Mouse (Mus musculus) cerebellum, adult 18-20 months (tissue): ENCODE measurements around the gene Tmem259.

Experiments
- DNase-seq, 2 experiments: peaks; one replicate each; pipeline ENCODE4 v3.0.0; 2021

Gene Tmem259

DNA sequence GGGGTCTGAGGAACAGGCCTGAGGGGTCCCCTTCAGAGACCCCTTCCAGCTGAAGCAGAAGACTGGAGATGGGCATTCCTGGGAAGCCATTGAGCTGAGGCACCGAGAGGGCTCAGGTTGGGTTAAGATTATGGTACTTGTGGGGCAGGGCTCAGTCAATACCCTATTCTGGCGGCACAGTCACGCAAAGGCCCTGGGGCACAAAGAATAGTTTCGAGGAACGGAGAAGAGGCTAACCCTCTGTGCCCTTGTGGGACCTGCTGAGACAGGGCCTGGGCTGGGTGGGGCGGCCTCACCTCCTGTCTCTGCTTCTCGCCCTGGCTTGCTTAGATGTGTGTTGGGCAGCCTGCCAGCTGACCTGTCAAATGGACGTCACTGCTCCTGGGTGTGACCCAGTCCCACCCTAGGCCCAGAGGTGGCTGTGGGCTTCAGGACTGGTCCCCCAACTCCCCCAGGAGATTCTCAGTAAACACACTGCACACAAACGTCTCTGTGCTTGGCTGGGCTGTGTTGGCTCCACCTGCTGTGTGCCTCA lies 50.9 kb downstream of the Tmem259 start:
- peak; percentile 24 to 49 for DNase-seq

GRCm38 (mm10) chr10:79932736-79933135 lies 51.4 kb downstream of the Tmem259 start:
- peak; percentile 64 to 67 for DNase-seq

- DNase-seq = peak in 1 of 2 experiments; percentile 4
Observed at GRCm38 (mm10) chr10:79931797-79932196, 52.3 kb downstream of the Tmem259 start.

DNA sequence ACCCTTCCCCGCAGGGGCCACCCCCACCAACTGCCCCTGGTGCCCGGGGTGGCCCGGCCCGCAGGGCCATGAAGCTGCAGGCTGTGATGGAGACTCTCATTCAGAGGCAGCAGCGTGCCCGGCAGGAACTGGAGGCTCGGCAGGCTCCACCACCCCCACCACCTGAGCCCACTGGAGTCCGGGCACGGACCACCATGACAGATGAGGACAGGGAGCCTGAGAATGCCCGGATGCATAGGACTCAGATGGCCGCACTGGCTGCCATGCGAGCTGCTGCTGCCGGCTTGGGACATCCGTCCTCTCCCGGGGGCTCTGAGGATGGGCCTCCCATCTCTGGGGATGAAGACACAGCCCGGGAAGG lies 53.3 kb downstream of the Tmem259 start:
- DNase-seq = peak in 1 of 2 experiments; percentile 4

- DNase-seq = no peak
Observed at GRCm38 (mm10) chr10:79929967-79930825, 53.9 kb downstream of the Tmem259 start.

- DNase-seq = no peak
Observed at GRCm38 (mm10) chr10:79928907-79929701, 55.0 kb downstream of the Tmem259 start.

DNA sequence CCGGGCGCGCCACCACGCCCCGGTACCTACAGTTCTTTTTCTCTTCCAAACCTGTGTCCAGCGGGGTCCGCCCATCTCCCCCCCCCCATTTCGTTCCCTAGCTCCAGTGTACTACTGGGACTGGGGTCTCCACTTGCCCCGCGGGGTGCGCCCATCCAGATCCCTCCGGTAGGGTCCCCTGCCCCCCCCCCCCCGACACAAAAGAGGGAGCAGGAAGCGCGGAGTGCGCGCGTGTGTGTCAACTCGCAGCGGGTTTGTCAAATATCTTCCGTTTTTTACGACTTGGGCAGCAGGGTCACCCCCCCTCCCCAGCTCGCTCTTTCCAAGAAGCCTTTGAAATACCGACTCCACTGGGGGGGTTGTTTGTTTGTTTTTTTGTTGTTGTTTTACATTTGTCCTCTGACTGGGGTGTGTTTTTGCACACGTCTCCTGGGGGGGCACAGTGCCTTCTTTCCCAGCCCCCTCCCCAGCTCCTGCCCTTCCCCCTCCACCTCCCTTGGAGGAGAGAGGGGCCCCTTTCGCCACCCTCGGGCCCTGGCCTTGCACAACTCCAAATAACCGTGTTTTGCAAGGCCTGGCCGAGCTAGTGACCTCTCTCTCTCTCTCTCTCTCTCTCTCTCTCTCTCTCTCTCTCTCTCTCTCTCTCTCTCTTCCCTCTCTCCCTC lies 56.0 kb downstream of the Tmem259 start:
- peak in 1 of 2 experiments; percentile 40 for DNase-seq

DNA sequence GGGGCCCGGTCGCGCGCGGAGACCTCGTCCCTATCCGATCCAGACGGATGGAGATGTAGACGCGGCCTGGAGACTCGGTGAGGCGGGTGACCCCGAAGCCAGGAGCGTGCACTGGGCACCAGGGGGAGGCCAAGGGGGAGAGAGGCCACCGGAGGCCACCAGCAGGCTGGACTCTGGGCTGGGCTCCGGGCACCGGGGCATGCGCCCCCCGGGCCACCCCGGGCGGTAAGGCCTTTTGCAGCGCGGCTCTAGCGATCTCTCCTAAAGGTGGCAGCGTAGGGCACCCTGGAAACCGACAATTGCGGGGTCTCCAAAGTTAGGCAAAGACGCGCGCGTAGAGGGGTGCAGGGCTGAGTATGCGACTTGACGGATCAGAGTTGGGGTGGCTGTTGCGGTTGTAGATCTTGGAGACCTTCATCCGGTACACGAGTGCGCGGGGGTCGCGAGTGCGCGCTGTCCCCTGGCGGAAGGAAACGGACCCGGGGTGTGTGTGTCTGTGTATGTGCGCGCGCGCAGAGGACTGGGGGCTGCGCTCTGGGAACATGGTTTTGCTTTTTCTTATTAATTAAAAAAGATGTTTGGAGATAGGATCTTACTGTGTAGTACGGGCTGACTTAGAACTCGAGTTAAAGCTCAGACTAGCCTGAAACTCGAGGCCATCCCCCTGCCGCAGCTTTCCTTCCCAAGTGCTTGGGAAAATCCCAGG lies 56.7 kb downstream of the Tmem259 start:
- DNase-seq = peak; percentile 52 to 63

- DNase-seq = peak; percentile 90 to 93
Observed at GRCm38 (mm10) chr10:79926491-79927323, 57.4 kb downstream of the Tmem259 start, which contains the start of gene Arid3a. Arid3a (plus strand) TSS chr10:79927043.

- no peak for DNase-seq
Observed at GRCm38 (mm10) chr10:79925785-79926490, 58.2 kb downstream of the Tmem259 start.

DNA sequence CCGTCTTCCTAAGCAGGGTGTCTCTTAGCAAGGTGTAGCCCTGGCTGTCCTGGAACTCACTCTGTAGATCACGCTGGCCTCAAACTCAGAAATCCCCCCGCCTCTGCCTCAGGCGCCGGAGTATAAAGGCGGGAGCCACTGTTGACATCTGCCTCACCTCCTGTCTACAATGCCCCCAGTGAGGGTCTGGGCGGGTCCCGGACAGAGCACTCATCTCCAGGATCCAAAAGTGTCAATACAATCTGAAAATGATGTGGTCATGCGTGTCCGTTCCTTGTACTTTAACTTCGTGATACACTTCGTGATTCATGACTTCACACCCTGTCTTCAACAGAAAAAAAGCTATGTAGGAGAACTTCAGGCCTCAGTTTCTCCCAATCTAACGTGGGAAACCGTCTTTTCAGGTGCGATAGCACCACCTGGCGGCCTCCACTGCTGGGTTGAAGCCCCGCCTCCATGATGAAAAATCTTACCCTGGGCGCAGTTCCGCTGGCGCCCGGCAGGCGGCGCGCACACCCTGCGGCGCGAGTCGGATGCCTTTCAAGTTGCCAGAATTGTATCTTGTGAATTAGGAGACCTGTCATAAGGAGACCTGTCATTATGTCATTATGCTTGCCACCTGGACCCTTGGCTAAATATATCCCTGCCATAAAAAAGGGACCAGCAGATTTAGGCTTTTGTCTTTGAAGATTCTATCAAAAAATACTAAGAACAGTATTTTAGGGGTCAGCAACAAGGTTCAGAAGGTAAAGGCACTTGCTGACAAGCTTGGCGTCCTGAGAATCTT lies 58.9 kb downstream of the Tmem259 start:
- peak; percentile 88 to 99 for DNase-seq
